8 mouse cellular contexts compared by ENCODE assay signal in the genomic region with DNA sequence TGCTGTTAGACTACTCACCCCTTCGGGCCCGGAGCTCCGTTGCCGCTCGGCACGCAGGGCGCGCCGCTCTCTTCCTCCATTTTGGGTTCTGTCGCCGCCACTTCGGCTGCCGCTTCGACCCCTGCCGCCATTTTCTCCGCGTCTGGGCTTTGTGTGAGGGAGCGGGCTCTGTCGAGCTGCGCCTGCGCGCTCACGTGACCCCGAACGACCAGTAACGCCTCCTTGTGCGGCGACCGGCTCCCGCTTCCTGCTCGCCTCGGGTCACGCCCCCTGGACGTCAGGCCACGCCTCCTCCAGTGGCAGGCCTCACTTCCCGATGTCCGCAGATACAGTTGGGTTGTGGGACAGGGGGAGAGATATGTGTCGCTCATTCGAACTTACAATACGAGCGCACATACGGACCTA. TPM values are rescaled to one million over a fixed set of nuclear protein-coding genes. Genes with fewer than 3 reads are reported as not detected.
DNase-seq lines count a peak whose midpoint lies in the region; ATAC-seq and TF ChIP-seq lines count a peak whose summit lies in the region.

No protein-coding gene starts in this region.

- H3K27me3 ChIP-seq in C2C12 (ENCODE audit: control insufficient read depth, insufficient read depth, insufficient read length): no peaks in the 10 kb centered on the region
- no peaks in the 10 kb centered on the region for H3K27me3 ChIP-seq in erythroblast, embryonic 14.5 days (ENCODE audit: control insufficient read depth)
- H3K27me3 ChIP-seq in heart, embryonic 12.5 days (replicated peaks): no peaks in the 10 kb centered on the region
- H3K27me3 ChIP-seq in kidney, postnatal 0 days (ENCODE audit: insufficient read depth, low read length): no peaks in the 10 kb centered on the region
- no peaks in the 10 kb centered on the region for H3K27me3 ChIP-seq in liver, embryonic 11.5 days (replicated peaks; ENCODE audit: control insufficient read depth, insufficient read depth, low read length)
- no peaks in the 10 kb centered on the region for H3K27me3 ChIP-seq in stomach, embryonic 14.5 days (ENCODE audit: control insufficient read depth, insufficient read depth, low read length)

- peak overlapping the region; percentile 94 for H3K27ac ChIP-seq in heart, embryonic 12.5 days (ENCODE audit: poor library complexity, severe bottlenecking)
- peak overlapping the region; percentile 95 for H3K27ac ChIP-seq in kidney, postnatal 0 days
- peak overlapping the region; percentile 90 for H3K27ac ChIP-seq in liver, embryonic 11.5 days (ENCODE audit: low read depth, low read length)
- H3K27ac ChIP-seq in stomach, embryonic 14.5 days (ENCODE audit: low read length): peak overlapping the region; percentile 96

- H3K36me3 ChIP-seq in C2C12 (ENCODE audit: control insufficient read depth, insufficient read depth): peaks cover 25% of the 10 kb centered on the region
- peaks cover 87% of the 10 kb centered on the region for H3K36me3 ChIP-seq in erythroblast, embryonic 14.5 days (ENCODE audit: control insufficient read depth)
- H3K36me3 ChIP-seq in heart, embryonic 12.5 days: peaks cover 7% of the 10 kb centered on the region
- H3K36me3 ChIP-seq in kidney, postnatal 0 days (ENCODE audit: insufficient read depth, low read length): 0 out of 2 replicates have a peak, but pooled peaks cover 5% of the 10 kb centered on the region
- H3K36me3 ChIP-seq in liver, embryonic 11.5 days (ENCODE audit: control insufficient read depth, insufficient read depth, low read length): peaks cover 2% of the 10 kb centered on the region; the same call in 1 of the 2 replicates
- H3K36me3 ChIP-seq in stomach, embryonic 14.5 days (ENCODE audit: control insufficient read depth, insufficient read depth, low read length): peaks cover 3% of the 10 kb centered on the region

- H3K4me2 ChIP-seq in heart, embryonic 12.5 days: peak overlapping the region; percentile 91
- H3K4me2 ChIP-seq in kidney, postnatal 0 days (ENCODE audit: low read length): peak overlapping the region; percentile 88
- peak overlapping the region; percentile 86 for H3K4me2 ChIP-seq in liver, embryonic 11.5 days
- H3K4me2 ChIP-seq in stomach, embryonic 14.5 days (replicated peaks; ENCODE audit: low read depth, low read length): peak overlapping the region; percentile 91

- H3K79me3 ChIP-seq in C2C12 (ENCODE audit: low read depth): peaks cover 49% of the 10 kb centered on the region

- peaks cover 50% of the 10 kb centered on the region for H3K79me2 ChIP-seq in C2C12 (ENCODE audit: control insufficient read depth, insufficient read depth)

- peaks cover 59% of the 10 kb centered on the region for H3K4me1 ChIP-seq in erythroblast, embryonic 14.5 days (ENCODE audit: control insufficient read depth)
- peaks cover 28% of the 10 kb centered on the region for H3K4me1 ChIP-seq in heart, embryonic 12.5 days (replicated peaks)
- H3K4me1 ChIP-seq in kidney, postnatal 0 days (replicated peaks; ENCODE audit: insufficient read depth, low read length): peaks cover 16% of the 10 kb centered on the region; the same call in 1 of the 2 replicates
- peaks cover 32% of the 10 kb centered on the region for H3K4me1 ChIP-seq in liver, embryonic 11.5 days (replicated peaks; ENCODE audit: control insufficient read depth, insufficient read depth, low read length)
- peaks cover 18% of the 10 kb centered on the region; the same call in 1 of the 2 replicates for H3K4me1 ChIP-seq in stomach, embryonic 14.5 days (ENCODE audit: control insufficient read depth, insufficient read depth, low read length)

- H3K4me3 ChIP-seq in C2C12 (ENCODE audit: insufficient read depth, poor library complexity, severe bottlenecking): peak overlapping the region; percentile 67
- peak overlapping the region; percentile 68 for H3K4me3 ChIP-seq in erythroblast, embryonic 14.5 days (replicated peaks)
- peak overlapping the region; percentile 85 for H3K4me3 ChIP-seq in heart, embryonic 12.5 days
- H3K4me3 ChIP-seq in kidney, postnatal 0 days (replicated peaks; ENCODE audit: low read depth, low read length): peak overlapping the region; percentile 90
- H3K4me3 ChIP-seq in liver, embryonic 11.5 days (ENCODE audit: low read depth, low read length): peak overlapping the region; percentile 83
- H3K4me3 ChIP-seq in stomach, embryonic 14.5 days (ENCODE audit: low read depth, low read length): peak overlapping the region; percentile 95

- TF ChIP-seq POLR2A in brain, embryonic 14.5 days (IDR thresholded peaks at IDR 0.05; ENCODE audit: borderline replicate concordance, extremely low read depth, insufficient read depth, insufficient read length, poor library complexity, severe bottlenecking): peak; percentile 70; the same call in 1 of the 2 replicates

- WGBS in heart, embryonic 12.5 days: under 1% methylated on average over 42 of the region's 42 CpGs
- WGBS in kidney, postnatal 0 days: under 1% methylated on average over 42 of the region's 42 CpGs
- under 1% methylated on average over 42 of the region's 42 CpGs for WGBS in liver, embryonic 11.5 days
- under 1% methylated on average over 41 of the region's 42 CpGs for WGBS in stomach, embryonic 14.5 days

- peak overlapping the region; percentile 85 for H3K9ac ChIP-seq in heart, embryonic 12.5 days
- peak overlapping the region; percentile 98 for H3K9ac ChIP-seq in kidney, postnatal 0 days (ENCODE audit: low read depth, low read length)
- peak overlapping the region; percentile 98 for H3K9ac ChIP-seq in liver, embryonic 11.5 days (ENCODE audit: low read depth, low read length)
- peak overlapping the region; percentile 99 for H3K9ac ChIP-seq in stomach, embryonic 14.5 days (replicated peaks; ENCODE audit: low read depth, low read length)

- no peaks in the 10 kb centered on the region for H3K9me3 ChIP-seq in erythroblast, embryonic 14.5 days (ENCODE audit: control insufficient read depth, low read length)
- no peaks in the 10 kb centered on the region for H3K9me3 ChIP-seq in heart, embryonic 12.5 days (replicated peaks)
- no peaks in the 10 kb centered on the region for H3K9me3 ChIP-seq in kidney, postnatal 0 days (replicated peaks; ENCODE audit: low read length)
- H3K9me3 ChIP-seq in liver, embryonic 11.5 days (ENCODE audit: control insufficient read depth, low read length): no peaks in the 10 kb centered on the region
- no peaks in the 10 kb centered on the region for H3K9me3 ChIP-seq in stomach, embryonic 14.5 days (ENCODE audit: control insufficient read depth, low read depth, low read length)

- peak overlapping the region; percentile 90 for H3ac ChIP-seq in C2C12 (ENCODE audit: control insufficient read depth, insufficient read length, low read depth)

- DNase-seq in brain, embryonic 14.5 days (ENCODE audit: low read depth): peak; percentile 99
- peak; percentile 97 for DNase-seq in kidney, postnatal 0 days (ENCODE audit: low spot score)
- peak; percentile 94 for DNase-seq in liver, embryonic 11.5 days (ENCODE audit: low spot score)
- peak; percentile 98 for DNase-seq in naive thymus-derived CD4-positive, alpha-beta T cell, adult 2 months (ENCODE audit: low read depth)

- TF ChIP-seq CTCF in C2C12 (IDR thresholded peaks at IDR 0.05; ENCODE audit: control insufficient read depth, insufficient read depth, insufficient read length): no peak
- no peak for TF ChIP-seq CTCF in brain, embryonic 14.5 days (IDR thresholded peaks at IDR 0.05; ENCODE audit: borderline replicate concordance, extremely low read depth, insufficient read depth, insufficient read length)
- peak; percentile 13; the same call in 1 of the 2 replicates for TF ChIP-seq CTCF in kidney, postnatal 0 days (IDR thresholded peaks at IDR 0.05; ENCODE audit: low read depth)

- ATAC-seq in heart, embryonic 12.5 days (ENCODE audit: insufficient number of reproducible peaks, low FRiP score): peak; percentile 99
- peak; percentile 98 for ATAC-seq in kidney, postnatal 0 days (replicated peaks; ENCODE audit: low FRiP score, low read depth)
- peak; percentile 97 for ATAC-seq in liver, embryonic 11.5 days (replicated peaks; ENCODE audit: low FRiP score)
- ATAC-seq in stomach, embryonic 14.5 days (ENCODE audit: insufficient number of reproducible peaks, insufficient read depth, low FRiP score, low read depth): peak; percentile 99

RNA-seq across cellular contexts. Expression of gene Hnrnpm, which starts 1.4 kb away (rescaled TPM):
- polyA plus RNA-seq in C2C12 (2012; fragmentation: generic; extraction: Trizol): 129 TPM
- polyA plus RNA-seq in brain, embryonic 14.5 days (2012; rRNA removed): 206 and 243 TPM in 2 replicates
- polyA plus RNA-seq in erythroblast, embryonic 14.5 days (2012): 33.0 and 43.0 TPM in 2 replicates
- polyA plus RNA-seq in heart, embryonic 12.5 days (2016; fragmentation: Nextera tagmentation; extraction: Ambion mirVana): 257 and 259 TPM in 2 replicates
- polyA plus RNA-seq in kidney, postnatal 0 days (2015; fragmentation: Nextera tagmentation; extraction: Ambion mirVana): 248 and 273 TPM in 2 replicates
- polyA plus RNA-seq in liver, embryonic 11.5 days (2014; fragmentation: Nextera tagmentation; extraction: Ambion mirVana): 410 and 431 TPM in 2 replicates
- 313 and 333 TPM in 2 replicates for polyA plus RNA-seq in stomach, embryonic 14.5 days (2014; fragmentation: Nextera tagmentation; extraction: Ambion mirVana)

RNA-seq across cellular contexts. Expression of gene March2, which starts 33.2 kb away (rescaled TPM):
- polyA plus RNA-seq in C2C12 (2012; fragmentation: generic; extraction: Trizol): 30.9 TPM
- polyA plus RNA-seq in brain, embryonic 14.5 days (2012; rRNA removed): 59.3 and 65.7 TPM in 2 replicates
- polyA plus RNA-seq in erythroblast, embryonic 14.5 days (2012): 80.5 and 112 TPM in 2 replicates
- 76.5 and 79.5 TPM in 2 replicates for polyA plus RNA-seq in heart, embryonic 12.5 days (2016; fragmentation: Nextera tagmentation; extraction: Ambion mirVana)
- 61.7 and 64.9 TPM in 2 replicates for polyA plus RNA-seq in kidney, postnatal 0 days (2015; fragmentation: Nextera tagmentation; extraction: Ambion mirVana)
- polyA plus RNA-seq in liver, embryonic 11.5 days (2014; fragmentation: Nextera tagmentation; extraction: Ambion mirVana): 92.1 and 95.7 TPM in 2 replicates
- 42.8 and 49.3 TPM in 2 replicates for polyA plus RNA-seq in stomach, embryonic 14.5 days (2014; fragmentation: Nextera tagmentation; extraction: Ambion mirVana)

RNA-seq across cellular contexts. Expression of gene Pram1, which starts 47.4 kb away (rescaled TPM):
- polyA plus RNA-seq in C2C12 (2012; fragmentation: generic; extraction: Trizol): not detected
- 0.76 and 0.82 TPM in 2 replicates for polyA plus RNA-seq in brain, embryonic 14.5 days (2012; rRNA removed)
- polyA plus RNA-seq in erythroblast, embryonic 14.5 days (2012): 0.09 and 0.12 TPM in 2 replicates
- polyA plus RNA-seq in heart, embryonic 12.5 days (2016; fragmentation: Nextera tagmentation; extraction: Ambion mirVana): 0.14 and 0.67 TPM in 2 replicates
- 0.36 and 0.56 TPM in 2 replicates for polyA plus RNA-seq in kidney, postnatal 0 days (2015; fragmentation: Nextera tagmentation; extraction: Ambion mirVana)
- polyA plus RNA-seq in liver, embryonic 11.5 days (2014; fragmentation: Nextera tagmentation; extraction: Ambion mirVana): 0.82 and 1.6 TPM in 2 replicates
- polyA plus RNA-seq in stomach, embryonic 14.5 days (2014; fragmentation: Nextera tagmentation; extraction: Ambion mirVana): 0.59 and 0.62 TPM in 2 replicates

RNA-seq across cellular contexts. Expression of gene Zfp414, which starts 56.4 kb away (rescaled TPM):
- 25.1 TPM for polyA plus RNA-seq in C2C12 (2012; fragmentation: generic; extraction: Trizol)
- 120 and 156 TPM in 2 replicates for polyA plus RNA-seq in brain, embryonic 14.5 days (2012; rRNA removed)
- polyA plus RNA-seq in erythroblast, embryonic 14.5 days (2012): 14.9 and 17.2 TPM in 2 replicates
- 31.6 and 32.4 TPM in 2 replicates for polyA plus RNA-seq in heart, embryonic 12.5 days (2016; fragmentation: Nextera tagmentation; extraction: Ambion mirVana)
- 42.9 and 44.3 TPM in 2 replicates for polyA plus RNA-seq in kidney, postnatal 0 days (2015; fragmentation: Nextera tagmentation; extraction: Ambion mirVana)
- polyA plus RNA-seq in liver, embryonic 11.5 days (2014; fragmentation: Nextera tagmentation; extraction: Ambion mirVana): 59.8 and 61.4 TPM in 2 replicates
- polyA plus RNA-seq in stomach, embryonic 14.5 days (2014; fragmentation: Nextera tagmentation; extraction: Ambion mirVana): 85.5 and 98.8 TPM in 2 replicates

Comparison
In these comparisons a context has a peak if more than half of its experiments do, and no peak if none do; other contexts are left out.
1. Peak in every context shown above with its lines: DNase-seq, ATAC-seq, H3K4me3 ChIP-seq and H3K27ac ChIP-seq.